Mouse (Mus musculus): ENCODE measurements around the gene Anapc10.

Gene Anapc10

GRCm38 (mm10) chr8:79826534-79826933, 114.9 kb downstream of the Anapc10 start:
- intact Hi-C loops (cut with DNase I): no loop called here

Measured in adrenal gland (tissue).